Mouse (Mus musculus) ovary, postnatal 10 days (tissue): ENCODE data around the gene Lrrn4cl.
A peak's percentile ranks its signal among the peaks of the same experiment; 100 is the strongest.
"Not testable (repeated sequence)": the region's sequence is repeated elsewhere in the genome, so short reads cannot be mapped to it uniquely, and the experiment has no call there.

Experiments
- DNase-seq: peaks from one replicate; pipeline ENCODE4 v3.0.0; 2022; ENCODE audit warnings: low spot score

Gene Lrrn4cl

DNA sequence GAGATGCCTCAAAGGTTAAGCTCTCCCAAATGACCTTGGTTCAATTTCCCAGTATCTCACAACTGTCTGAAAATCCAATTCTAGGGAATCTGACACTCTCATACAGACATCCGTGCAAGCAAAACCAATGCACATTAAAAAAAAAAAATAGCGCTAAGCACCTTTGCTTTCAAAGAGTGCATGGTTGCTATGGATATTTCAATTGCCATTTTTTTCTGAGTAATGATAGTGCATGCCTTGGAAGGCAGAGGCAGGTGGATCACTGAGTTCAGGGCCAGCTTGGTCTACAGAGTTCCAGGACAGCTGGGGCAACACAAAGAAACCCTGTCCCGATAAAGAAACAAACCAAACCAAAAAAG, 30.4 kb downstream of the Lrrn4cl start:
- DNase-seq, result no peak

DNA sequence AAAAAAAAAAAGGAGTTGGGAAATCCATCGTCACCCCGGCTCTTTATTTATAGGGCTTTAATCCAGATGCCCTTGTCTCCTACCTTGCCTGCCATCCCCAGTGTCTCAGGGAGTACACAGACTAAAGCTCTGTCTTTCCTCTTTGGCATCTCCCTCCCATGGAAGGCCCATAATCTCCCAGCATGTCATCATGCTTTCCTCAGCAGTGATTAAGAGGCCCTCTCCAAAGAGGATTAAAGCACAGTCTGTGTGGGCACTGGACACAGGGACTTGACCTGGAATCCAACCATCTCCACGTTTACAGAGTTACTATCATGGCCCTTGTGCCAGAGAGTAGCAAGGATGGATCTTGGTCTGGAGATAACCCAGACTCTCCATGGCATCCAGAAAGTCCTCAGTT, 33.0 kb downstream of the Lrrn4cl start, which contains the start of the genes Lbhd1 and Gm49403:
Lbhd1 (plus strand) TSS at position 117 of the 400 bp plus-strand sequence.
Gm49403 (plus strand) TSS at position 315 of the 400 bp plus-strand sequence.
- no peak for DNase-seq

DNA sequence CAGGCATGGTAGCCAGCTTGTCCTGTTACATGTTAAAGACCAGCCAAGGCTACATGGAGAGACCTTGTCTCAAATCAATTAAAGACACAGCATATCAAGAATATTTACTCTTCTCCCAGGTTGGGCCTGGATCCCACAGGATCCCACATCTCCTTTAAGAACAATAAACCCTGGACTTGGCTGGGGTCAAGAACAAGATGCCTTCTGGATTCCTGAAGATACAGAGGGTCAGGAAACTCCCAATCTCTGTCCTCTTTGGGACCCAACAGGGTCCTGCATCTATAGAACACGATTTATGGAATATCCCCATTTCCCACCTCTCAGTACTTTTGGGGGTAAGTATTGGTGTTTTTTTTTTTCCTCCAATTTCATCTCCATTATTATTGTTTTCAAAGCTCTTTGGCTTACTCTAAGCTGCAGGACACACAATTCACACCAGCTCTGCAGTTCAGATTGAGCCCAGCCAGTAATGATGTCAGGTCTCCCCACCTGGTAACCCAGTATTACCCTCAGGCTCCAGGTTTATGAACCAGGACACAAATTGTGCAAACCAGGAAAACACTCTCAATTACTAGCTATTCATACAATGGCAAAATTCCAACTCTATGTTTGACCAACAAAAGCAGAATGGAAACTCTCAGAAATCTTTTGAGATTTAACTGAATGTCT, 36.5 kb downstream of the Lrrn4cl start:
- DNase-seq, result no peak

DNA sequence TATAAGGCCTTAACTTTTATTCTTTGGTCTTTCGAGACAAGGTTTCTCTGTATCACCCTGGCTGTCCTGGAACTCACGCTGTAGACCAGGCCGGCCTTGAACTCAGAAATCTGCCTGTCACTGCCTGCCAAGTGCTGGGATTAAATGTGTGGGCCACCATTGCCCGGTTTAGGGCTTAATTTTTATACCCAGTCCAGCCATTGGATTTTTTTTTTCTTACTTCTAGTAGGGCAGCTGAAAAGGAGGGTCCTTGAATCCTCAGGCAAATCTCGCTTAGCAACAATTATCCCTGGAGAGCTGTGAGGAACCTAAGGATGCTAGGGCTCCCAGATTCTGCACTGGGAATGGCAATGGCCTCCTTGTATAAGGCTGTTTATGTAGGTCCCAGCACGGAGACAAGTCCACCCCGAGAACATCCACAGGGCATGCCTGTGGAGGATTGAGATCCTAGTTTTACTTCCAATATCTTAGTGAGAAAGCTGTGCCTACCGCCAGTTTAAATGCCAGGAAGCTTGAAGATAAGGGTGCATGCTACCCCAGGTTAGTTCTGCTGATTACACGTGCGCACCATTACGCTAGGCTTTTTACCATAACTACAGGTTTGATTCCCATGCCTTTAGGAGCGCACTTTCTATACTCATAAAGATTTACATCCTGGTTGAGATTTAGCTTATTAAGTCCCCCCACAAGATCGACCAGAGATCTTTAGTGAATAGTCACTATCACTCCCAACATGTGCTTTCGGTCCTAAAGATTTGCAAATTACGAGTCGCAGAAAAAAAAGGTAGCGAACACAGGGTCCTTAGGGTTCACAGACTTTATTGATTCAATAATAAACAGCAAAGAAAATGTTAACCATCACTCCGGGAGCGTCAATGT, 37.3 kb downstream of the Lrrn4cl start:
- no peak for DNase-seq

DNA sequence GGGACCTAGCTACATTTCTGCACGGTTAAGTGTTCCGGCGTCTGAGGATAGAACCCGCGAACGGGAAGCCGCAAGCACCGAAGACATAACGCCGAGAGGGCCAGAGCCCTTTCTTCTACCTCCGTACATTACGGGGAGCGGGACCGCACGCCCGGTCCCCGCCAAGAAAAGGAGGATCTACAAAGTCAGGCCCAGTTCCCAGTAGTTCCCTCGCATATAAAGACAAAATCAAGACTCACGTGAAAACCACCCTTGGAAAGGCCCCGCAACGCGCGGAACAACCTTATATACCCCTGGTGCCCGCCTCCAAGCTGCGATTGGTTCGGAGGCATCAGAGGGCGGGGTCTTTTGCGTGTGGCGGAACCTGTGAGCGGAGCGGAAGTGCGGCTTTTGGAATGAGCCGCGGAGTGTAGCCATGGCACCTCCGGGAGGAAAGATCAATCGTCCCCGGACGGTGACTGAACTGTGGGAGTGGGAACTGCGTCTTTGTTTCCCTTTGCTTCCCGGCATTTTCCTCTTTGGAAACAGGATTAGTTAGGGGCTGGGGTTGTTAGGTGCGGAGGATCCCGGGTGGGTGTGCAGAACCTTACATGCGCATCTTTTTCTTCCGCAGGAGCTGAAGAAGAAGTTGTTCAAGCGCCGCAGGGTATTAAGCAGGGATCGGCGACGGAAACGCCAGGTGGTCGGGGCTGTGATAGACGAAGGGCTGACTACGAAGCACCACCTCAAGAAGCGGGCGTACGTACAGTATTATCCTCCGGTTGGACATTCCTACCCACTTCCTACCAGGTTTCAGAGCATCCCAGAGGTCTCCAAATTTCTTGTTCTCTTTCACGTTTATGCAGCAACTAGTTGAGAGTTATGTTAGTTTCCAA, 38.2 kb downstream of the Lrrn4cl start, which contains the start of the genes 1810009A15Rik and Gm49416:
1810009A15Rik (plus strand) TSS at position 343 of the 875 bp plus-strand sequence.
Gm49416 (plus strand) TSS at position 416 of the 875 bp plus-strand sequence.
- peak; percentile 90 for DNase-seq

DNA sequence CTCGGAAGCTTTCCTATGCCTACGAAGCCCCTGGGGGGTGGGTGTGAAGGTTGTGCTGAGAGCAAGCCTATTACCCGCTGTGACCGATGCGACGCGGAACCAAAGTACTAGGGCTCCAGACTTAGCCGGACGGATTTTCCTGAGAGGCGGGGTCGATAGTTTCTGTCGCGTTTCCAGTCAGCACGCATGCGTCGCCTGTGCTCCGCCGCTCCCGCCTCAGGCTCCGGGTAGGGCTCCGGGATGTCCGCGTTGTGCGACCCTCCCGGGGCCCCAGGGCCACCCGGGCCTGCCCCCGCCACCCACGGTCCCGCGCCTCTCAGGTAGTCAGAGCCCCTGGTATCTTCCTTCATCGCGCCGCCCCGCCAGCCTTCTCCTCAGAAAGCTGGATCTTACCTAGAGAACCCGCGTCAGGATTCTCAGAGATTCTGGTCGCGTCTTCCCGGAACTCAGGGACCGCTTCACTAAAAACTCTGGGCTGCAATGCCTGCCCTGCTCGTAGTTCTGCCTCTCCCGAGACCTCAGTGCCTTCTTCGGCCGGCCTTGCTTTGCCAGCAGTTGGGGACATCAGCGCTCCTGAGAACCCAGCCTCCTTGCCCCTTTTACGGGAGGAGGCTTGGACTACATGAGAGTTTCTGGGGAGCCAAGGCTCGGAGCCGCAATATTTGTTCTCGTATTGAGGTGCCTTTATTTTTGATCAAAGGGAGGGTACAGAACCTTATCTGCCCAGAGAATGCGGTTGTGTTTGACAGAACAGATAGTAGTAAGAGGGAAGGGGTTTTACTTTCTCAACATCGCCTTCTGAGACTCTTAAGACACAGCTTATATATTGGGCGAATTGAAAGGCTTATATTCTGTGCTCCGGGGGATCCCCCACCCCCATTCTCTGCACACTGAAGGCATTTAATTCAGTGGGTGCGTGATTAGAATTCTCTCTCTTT, 42.5 kb downstream of the Lrrn4cl start, which contains the start of gene Ints5:
Ints5 (plus strand) TSS at position 177 of the 938 bp plus-strand sequence.
- peak; percentile 81 for DNase-seq

DNA sequence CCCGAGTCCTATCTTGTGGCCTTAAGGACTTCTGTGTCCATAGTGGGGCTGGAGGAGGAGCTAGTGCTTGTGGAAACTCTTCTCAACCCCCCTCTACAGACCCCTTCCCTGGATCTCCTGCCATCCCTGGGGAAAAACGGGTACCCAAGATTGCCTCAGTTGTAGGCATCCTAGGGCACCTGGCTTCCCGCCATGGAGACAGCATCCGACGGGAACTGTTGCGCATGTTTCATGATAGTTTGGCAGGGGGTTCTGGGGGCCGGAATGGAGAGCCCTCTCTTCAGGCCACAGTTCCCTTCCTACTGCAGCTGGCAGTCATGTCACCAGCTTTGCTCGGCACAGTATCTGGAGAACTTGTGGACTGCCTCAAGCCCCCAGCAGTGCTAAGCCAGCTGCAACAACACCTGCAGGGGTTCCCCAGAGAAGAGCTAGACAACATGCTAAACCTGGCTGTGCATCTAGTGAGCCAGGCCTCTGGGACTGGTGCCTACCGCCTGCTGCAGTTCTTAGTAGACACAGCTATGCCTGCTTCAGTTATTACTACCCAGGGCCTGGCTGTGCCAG, 44.9 kb downstream of the Lrrn4cl start:
- DNase-seq, result no peak

DNA sequence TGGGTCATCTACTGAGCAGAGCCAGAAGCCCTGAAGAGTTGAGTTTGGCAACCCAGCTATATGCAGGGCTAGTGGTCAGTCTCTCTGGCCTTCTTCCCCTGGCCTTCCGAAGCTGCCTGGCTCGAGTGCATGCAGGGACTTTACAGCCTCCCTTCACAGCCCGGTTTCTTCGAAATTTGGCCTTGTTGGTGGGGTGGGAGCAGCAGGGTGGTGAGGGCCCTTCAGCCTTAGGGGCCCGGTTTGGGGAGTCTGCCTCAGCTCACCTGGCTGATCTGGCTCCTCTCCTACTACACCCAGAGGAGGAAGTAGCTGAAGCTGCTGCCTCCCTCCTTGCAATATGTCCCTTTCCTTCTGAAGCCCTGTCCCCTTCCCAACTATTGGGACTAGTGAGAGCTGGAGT, 45.7 kb downstream of the Lrrn4cl start:
- DNase-seq, result not testable (repeated sequence)

DNA sequence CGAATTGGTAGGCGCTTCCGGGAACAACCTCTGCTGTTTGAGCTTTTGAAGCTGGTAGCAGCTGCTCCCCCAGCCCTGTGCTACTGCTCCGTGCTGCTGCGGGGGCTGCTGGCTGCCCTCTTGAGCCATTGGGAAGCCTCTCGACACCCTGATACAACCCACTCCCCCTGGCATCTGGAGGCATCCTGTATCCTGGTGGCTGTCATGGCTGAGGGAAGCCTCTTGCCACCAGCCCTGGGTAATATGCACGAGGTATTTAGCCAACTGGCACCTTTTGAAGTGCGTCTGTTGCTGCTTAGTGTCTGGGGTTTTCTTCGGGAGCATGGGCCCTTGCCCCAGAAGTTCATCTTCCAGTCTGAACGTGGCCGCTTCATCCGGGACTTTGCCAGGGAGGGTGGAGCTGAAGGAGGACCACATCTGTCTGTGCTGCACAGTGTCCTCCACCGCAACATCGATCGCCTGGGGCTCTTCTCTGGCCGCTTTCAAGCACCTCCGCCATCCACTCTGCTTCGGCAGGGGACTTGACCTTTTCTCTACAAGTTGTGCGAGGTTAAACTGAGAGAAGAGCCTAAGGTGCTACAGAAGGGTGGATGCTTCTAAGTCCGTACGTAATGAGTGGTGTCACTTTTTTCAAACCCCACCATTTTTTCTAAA, 46.8 kb downstream of the Lrrn4cl start:
- peak; percentile 28 for DNase-seq

DNA sequence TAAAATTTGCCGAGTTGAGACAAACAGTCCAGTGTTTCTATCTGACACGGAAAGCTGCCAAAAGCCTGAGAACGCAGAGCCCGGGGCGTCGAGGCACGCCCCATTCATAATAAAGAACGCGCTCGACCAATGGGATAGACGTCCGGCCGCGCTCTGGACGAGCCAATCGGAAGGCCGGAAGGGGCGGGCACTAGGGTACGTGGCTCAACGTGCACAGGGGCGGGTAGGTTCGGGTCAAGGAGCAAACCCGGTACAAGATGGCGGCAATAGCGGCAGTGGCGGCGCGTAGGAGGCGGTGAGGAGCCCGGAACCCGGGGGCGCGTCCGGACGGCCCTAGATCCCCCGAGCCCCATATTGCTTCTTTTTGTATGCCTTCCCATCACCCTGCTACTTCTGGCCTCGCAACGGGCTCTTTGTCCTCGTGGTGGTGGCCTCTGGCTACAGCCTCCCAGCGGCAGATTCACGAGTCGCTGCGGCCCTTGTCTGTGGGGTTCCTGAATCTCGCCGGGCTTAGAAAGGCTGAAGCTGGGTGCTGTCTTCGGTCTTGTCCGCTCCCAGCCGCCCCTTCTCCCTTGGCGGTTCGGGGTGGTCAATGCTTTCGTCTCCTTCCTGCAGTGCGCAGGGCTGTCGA, 47.4 kb downstream of the Lrrn4cl start, which contains the start of gene Ganab:
Ganab (plus strand) TSS at position 207 of the 631 bp plus-strand sequence.
- peak; percentile 89 for DNase-seq

DNA sequence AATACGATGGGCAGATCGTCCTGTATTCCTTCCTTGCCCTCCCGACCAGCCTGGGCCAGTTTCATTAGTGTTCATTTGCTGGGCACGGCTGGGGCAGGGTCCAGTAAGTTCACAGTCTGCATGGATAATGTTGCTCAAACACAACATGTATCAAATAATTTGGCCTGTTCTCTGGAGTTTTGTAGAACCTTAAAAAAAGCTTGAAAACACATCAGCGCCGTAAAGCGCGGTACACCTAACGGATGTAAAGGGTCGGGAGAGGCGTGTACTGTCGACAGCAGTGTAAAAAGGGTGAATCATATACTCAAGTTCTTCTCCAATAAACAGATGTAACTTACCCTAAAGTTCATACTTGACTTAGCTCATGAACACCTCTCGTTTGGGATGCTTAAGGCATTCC, 48.0 kb downstream of the Lrrn4cl start:
- DNase-seq, result no peak

DNA sequence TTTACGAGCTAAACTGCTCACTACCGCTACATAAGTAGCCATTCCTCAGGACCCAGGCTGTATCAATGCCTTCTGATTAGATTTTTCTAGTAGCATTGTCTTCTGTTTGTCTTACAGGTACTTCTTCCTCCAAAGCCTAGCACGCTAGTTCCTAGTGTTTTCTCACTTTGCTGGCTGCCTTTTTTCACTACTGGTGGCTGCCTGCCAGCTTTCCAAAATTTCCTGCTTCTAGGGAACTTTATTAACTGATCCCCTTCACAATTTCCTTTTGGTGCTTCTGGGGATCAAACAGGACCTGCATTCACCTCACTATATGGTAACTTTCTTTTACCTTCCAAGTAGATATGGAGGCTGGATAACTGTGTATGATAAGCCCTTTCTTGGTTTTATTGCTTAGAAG, 48.5 kb downstream of the Lrrn4cl start:
- DNase-seq, result no peak

DNA sequence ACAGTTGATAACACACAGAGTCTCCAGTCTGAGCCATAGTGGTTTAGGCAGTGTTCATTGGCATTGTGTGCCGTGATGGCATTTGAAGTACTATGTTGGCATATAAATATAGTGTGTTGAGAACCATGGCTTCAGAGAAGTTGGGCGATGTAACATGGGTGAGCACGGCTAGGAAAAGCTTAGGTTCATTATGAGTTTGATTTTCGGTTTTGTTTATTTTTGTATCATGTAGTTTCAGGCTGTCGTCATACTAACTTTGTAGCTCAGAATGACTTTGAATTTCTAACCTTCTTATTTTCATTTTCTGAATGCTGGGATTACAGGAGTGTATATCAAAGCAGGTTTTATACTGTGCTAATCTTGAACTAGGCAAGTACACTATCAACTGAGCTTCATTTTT, 52.8 kb downstream of the Lrrn4cl start:
- no peak for DNase-seq
